Mouse (Mus musculus): ENCODE data around the gene Ckap4.
"Not testable (repeated sequence)": the region's sequence is repeated elsewhere in the genome, so short reads cannot be mapped to it uniquely, and the experiment has no call there.

Gene Ckap4

GRCm38 (mm10) chr10:84508603-84509002 lies 25.3 kb downstream of the Ckap4 start:
- DNase-seq (ENCODE audit: low read depth, low spot score) = no peak

GRCm38 (mm10) chr10:84498867-84499266 lies 35.0 kb downstream of the Ckap4 start:
- no peak for DNase-seq (ENCODE audit: low read depth, low spot score)

- DNase-seq (ENCODE audit: low read depth, low spot score) = no peak
Measured at GRCm38 (mm10) chr10:84496805-84497204, 37.1 kb downstream of the Ckap4 start.

- no peak for DNase-seq (ENCODE audit: low read depth, low spot score)
Measured at GRCm38 (mm10) chr10:84494432-84494831, 39.4 kb downstream of the Ckap4 start.

GRCm38 (mm10) chr10:84490115-84490514 lies 43.7 kb downstream of the Ckap4 start:
- DNase-seq (ENCODE audit: low read depth, low spot score) = no peak

- DNase-seq (ENCODE audit: low read depth, low spot score) = peak; percentile 84
Measured at GRCm38 (mm10) chr10:84488315-84488714, 45.5 kb downstream of the Ckap4 start.

GRCm38 (mm10) chr10:84484661-84485060 lies 49.2 kb downstream of the Ckap4 start:
- peak; percentile 21 for DNase-seq (ENCODE audit: low read depth, low spot score)

- no peak for DNase-seq (ENCODE audit: low read depth, low spot score)
Measured at GRCm38 (mm10) chr10:84483553-84483952, 50.3 kb downstream of the Ckap4 start.

- DNase-seq (ENCODE audit: low read depth, low spot score) = no peak
Measured at GRCm38 (mm10) chr10:84483069-84483468, 50.8 kb downstream of the Ckap4 start.

- not testable (repeated sequence) for DNase-seq (ENCODE audit: low read depth, low spot score)
Measured at GRCm38 (mm10) chr10:84482418-84482817, 51.4 kb downstream of the Ckap4 start.

GRCm38 (mm10) chr10:84481327-84481671 lies 52.6 kb downstream of the Ckap4 start:
- DNase-seq (ENCODE audit: low read depth, low spot score) = no peak

GRCm38 (mm10) chr10:84480667-84481326 lies 53.1 kb downstream of the Ckap4 start:
- no peak for DNase-seq (ENCODE audit: low read depth, low spot score)

GRCm38 (mm10) chr10:84480146-84480545 lies 53.7 kb downstream of the Ckap4 start:
- DNase-seq (ENCODE audit: low read depth, low spot score) = no peak

- no peak for DNase-seq (ENCODE audit: low read depth, low spot score)
Measured at GRCm38 (mm10) chr10:84477613-84478076, 56.2 kb downstream of the Ckap4 start.

- no peak for DNase-seq (ENCODE audit: low read depth, low spot score)
Measured at GRCm38 (mm10) chr10:84477045-84477612, 56.7 kb downstream of the Ckap4 start.
